Mouse (Mus musculus) bone marrow macrophage, adult 2 months (primary cell): Measurements from ENCODE around the gene Fam78b. TPM values are rescaled to one million over a fixed set of nuclear protein-coding genes. Genes with fewer than 3 reads are reported as not detected.

ENCODE experiments used
- H3K27ac ChIP-seq: 2 replicates; pipeline ENCODE4 v1.5.1; 2012; ENCODE audit warnings: low read depth, low read length; ENCODE audit not compliant: insufficient read depth
- H3K4me1 ChIP-seq: 2 replicates; pipeline ENCODE4 v1.6.1; 2012; ENCODE audit warnings: low read length; ENCODE audit not compliant: control insufficient read depth, insufficient read depth
- H3K4me3 ChIP-seq: 2 replicates; pipeline ENCODE4 v1.5.1; 2012; ENCODE audit warnings: mild to moderate bottlenecking, low read length, moderate library complexity; ENCODE audit not compliant: insufficient read depth
- CTCF ChIP-seq: IDR thresholded peaks from 2 replicates; pipeline ENCODE4 v1.5.1; 2012; ENCODE audit warnings: low read depth, mild to moderate bottlenecking, low read length, moderate library complexity
- POLR2A ChIP-seq: IDR thresholded peaks from 2 replicates; pipeline ENCODE4 v1.6.1; 2012; ENCODE audit warnings: mild to moderate bottlenecking, low read depth, low read length, borderline replicate concordance
- polyA plus RNA-seq: library from polyadenylated mRNA; stranded (reverse); fragments of >200 nt; gene quantifications from 2 replicates; pipeline ENCODE4 v1.2.4, GENCODE M21; 2012; ENCODE audit not compliant: missing spikeins, insufficient read depth, insufficient read length

Gene Fam78b
- polyA plus RNA-seq, 1 experiment: 0.23 TPM

GRCm38 (mm10) chr1:167090466-167090865 lies 89.2 kb downstream of the Fam78b start:
- no peaks in the 10 kb centered on the region for H3K4me1 ChIP-seq
- no peak for TF ChIP-seq POLR2A
- H3K27ac ChIP-seq: no peak overlapping the region
- H3K4me3 ChIP-seq: no peak overlapping the region

DNA sequence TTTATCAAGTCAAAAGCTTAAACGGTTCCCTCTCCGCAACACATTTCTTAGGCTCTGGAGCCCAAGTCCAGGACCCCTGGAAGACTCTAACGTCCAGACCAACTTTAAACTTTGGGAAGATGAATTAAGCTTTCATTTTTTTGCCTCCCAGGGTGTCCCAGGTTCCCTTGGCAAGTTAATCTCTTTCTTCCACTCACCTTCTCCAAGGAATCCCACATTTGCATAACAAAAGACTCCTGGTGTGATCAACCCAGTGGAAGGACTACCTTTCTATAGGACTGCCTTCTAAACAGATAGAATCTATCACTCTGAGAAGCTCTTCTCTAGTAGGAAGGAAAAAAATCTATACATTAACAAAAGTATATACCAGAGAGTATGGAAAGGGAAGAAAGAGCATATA lies 92.3 kb downstream of the Fam78b start:
- Histone ChIP-seq H3K27ac (no peak overlapping the region), H3K4me3 (no peak overlapping the region), H3K4me1 (no peaks in the 10 kb centered on the region)
- TF ChIP-seq CTCF (no peak), POLR2A (no peak)

DNA sequence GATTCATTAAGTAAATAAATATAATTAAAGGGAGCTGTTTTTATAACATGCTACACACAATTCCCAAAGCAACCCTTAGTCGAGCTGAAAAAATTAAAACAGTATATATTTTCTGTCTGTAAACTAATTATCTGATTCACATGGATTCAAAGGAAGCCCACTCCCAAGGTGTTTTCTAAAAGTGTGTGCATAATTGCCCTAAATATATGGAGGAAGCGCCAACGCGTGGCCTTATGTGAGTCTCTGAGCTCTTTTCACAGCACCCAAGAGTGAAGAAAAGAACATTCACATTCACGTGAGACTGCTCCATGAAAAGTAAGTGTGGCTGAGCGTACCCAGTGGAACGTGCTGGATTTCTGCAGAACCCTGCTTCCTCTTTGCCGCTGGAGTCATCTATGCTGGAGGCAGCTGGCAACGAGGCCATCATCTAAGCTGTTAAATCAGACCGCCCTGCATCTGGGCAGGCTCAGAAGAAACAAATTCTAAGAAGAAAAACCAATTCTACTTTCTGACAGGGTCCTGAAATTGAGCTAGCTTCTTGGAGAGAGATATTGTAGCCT lies 93.5 kb downstream of the Fam78b start:
- no peak for TF ChIP-seq CTCF
- no peak for TF ChIP-seq POLR2A
- no peak overlapping the region for H3K4me3 ChIP-seq
- no peaks in the 10 kb centered on the region for H3K4me1 ChIP-seq
- H3K27ac ChIP-seq: no peak overlapping the region

DNA sequence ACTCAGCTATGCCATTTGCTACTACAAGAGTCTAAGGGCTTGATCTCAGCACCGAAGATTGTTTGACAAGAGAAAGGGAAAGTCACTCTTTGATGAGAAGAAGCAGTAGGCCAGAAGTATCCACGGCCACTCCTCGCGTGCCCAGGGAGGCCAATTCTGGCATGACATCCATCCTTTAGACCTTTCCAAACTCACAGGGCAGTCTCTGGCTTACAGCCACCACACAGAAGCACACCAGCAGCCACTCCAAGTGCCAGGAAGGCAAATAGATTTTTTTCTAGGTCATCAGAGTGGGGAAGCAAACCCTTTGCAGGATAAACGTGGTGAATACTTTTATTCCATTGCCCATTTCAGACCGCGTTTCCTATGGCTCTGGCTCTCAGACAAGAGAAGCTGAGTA lies 97.5 kb downstream of the Fam78b start:
- TF ChIP-seq CTCF (no peak), POLR2A (no peak)
- H3K27ac ChIP-seq: no peak overlapping the region
- peaks cover 6% of the 10 kb centered on the region; the same call in 1 of the 2 replicates for H3K4me1 ChIP-seq
- no peak overlapping the region for H3K4me3 ChIP-seq

DNA sequence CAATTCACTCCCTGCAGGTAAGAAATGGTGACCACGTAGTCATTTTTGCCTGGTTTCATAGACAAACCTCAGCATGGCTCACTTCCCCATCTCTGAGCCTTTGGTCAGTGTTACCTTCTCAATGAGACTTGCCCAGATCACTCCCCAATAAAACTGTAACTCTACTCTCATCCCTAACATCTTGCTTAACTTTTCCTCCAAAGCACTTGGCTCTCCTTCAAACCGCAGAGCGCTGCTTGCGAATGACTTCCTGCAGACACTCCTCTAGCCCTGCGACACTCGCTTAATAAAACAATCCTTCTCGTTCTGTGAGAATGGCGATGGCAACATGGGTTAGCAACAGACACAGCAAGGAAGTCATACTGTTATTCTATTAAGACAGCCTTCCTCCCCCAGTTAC lies 100.8 kb downstream of the Fam78b start:
- TF ChIP-seq CTCF: no peak
- no peak for TF ChIP-seq POLR2A
- H3K27ac ChIP-seq: no peak overlapping the region
- no peak overlapping the region for H3K4me3 ChIP-seq
- peaks cover 6% of the 10 kb centered on the region; the same call in 1 of the 2 replicates for H3K4me1 ChIP-seq

DNA sequence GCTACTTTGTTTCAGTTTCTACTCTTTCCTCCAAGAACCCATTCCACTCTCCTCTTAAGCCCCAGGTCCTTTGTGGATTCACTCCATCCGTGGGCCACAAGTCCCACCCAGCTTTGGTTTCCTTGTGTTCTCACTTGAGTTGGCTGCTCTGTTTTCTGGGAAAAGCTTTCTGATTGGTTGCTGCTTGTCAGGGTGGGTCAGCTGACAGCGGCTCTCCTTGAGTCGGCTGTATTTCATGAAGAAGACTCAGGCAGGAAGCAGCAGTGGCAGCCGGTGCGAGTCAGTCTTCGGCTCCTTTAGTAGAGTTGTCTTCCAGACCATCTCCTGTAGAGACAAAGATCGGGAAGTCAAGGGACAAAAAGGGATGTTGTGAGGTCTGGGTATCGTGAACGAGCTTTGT lies 101.3 kb downstream of the Fam78b start:
- TF ChIP-seq POLR2A: no peak
- TF ChIP-seq CTCF: no peak
- H3K4me3 ChIP-seq: no peak overlapping the region
- H3K4me1 ChIP-seq: peaks cover 6% of the 10 kb centered on the region; the same call in 1 of the 2 replicates
- H3K27ac ChIP-seq: no peak overlapping the region

DNA sequence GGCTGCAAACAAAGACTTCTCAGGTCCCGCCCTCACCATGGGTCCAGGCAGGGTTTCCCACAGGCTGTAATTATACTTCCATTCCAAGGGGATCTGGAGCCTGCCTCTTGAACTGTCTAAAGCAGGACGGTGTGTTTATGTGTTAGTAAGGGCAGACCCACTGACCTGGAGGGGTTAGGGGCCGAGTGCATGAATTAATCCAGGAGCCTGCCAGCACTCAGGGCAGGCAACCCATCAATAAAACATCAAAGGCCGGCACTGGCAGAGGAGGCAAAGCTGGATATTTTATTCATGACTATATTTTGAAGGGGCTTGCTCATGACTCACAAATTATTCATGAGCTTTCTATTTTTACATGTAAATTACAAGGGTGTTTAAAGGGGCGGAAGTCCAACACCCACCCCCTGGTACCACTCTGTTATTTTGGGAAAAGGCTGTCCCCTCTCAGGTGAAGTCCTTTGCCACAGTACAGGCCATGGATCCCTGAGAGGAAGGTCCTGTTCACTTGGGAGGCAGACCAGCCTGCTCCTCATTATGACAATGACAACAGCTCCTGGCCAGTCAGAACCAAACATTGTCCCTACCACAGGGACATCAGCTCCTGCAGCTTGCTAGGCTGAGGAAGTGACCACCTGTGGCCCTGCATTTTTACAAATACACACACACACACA lies 103.9 kb downstream of the Fam78b start:
- no peak overlapping the region for H3K4me3 ChIP-seq
- H3K27ac ChIP-seq: no peak overlapping the region
- TF ChIP-seq POLR2A (no peak), CTCF (no peak)
- H3K4me1 ChIP-seq: peaks cover 6% of the 10 kb centered on the region; the same call in 1 of the 2 replicates

DNA sequence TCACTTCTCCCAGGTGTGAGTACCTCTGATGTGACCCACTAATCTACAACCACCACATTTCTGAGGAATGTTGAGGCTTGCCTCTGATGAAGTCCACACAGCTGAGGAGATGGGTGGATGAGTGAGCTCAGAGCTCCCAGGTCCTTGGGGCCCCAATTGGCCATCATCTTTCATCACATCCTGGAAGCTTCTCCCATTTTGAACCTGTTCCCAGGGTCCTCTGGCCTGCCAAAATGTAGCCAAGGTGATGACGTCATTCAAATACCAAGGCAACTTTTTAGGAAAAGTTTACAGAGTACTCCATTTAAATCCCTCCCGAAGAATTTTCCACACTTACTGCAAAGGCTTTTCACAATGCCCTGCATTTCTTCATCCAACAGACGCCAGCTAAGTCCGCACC lies 104.7 kb downstream of the Fam78b start:
- Histone ChIP-seq H3K27ac (no peak overlapping the region), H3K4me3 (no peak overlapping the region), H3K4me1 (peaks cover 6% of the 10 kb centered on the region; the same call in 1 of the 2 replicates)
- TF ChIP-seq CTCF (no peak), POLR2A (no peak)

- Histone ChIP-seq H3K4me1 (no peaks in the 10 kb centered on the region), H3K27ac (no peak overlapping the region), H3K4me3 (no peak overlapping the region)
- TF ChIP-seq POLR2A (no peak), CTCF (no peak)
Measured at GRCm38 (mm10) chr1:167108973-167109509, 107.8 kb downstream of the Fam78b start.

GRCm38 (mm10) chr1:167114363-167115050 lies 113.3 kb downstream of the Fam78b start:
- H3K27ac ChIP-seq: no peak overlapping the region
- H3K4me1 ChIP-seq: no peaks in the 10 kb centered on the region
- TF ChIP-seq CTCF: no peak
- no peak for TF ChIP-seq POLR2A
- H3K4me3 ChIP-seq: no peak overlapping the region
